Mouse (Mus musculus): ENCODE data around the gene Gm20388. TPM values are rescaled to one million over a fixed set of nuclear protein-coding genes. Genes with fewer than 3 reads are reported as not detected.
A peak's percentile ranks its signal among the peaks of the same experiment; 100 is the strongest.

Gm20388 gene
- polyA plus RNA-seq, 1 experiment from 2014 or later: not detected

DNA sequence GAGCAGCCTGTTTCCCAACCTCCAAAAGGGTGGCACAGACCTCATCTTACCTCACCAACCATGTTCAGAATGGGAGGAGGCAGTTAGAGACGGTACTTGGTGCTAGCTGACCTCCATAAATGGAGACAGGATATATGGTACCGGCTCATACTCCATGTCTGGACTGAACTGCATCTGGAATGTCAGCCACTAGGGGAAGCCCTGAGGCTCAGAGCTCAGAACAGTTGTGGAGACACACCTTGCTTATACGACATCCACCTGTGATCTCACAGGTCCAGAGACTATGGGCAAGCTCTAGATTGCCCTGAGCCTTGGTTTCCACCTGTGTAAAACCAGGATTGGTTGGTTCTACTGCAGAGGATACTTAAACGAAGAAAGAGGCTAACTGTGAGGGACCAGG is 2164.3 kb downstream of the Gm20388 start:
- no peaks in the 10 kb centered on the region for H3K4me1 ChIP-seq (replicated peaks; ENCODE audit: control insufficient read depth, insufficient read depth)
- H3K27me3 ChIP-seq (ENCODE audit: control insufficient read depth, insufficient read depth, low read length): no peaks in the 10 kb centered on the region
- 64% methylated on average over 4 of the region's 4 CpGs for WGBS
- ATAC-seq (ENCODE audit: low FRiP score, low TSS enrichment) (peak; percentile 7; the same call in 1 of the 2 replicates), DNase-seq (ENCODE audit: low spot score) (no peak)
- H3K9me3 ChIP-seq (ENCODE audit: control insufficient read depth, low read length): no peaks in the 10 kb centered on the region
- TF ChIP-seq EP300 (optimal IDR thresholded peaks at IDR 0.05) (no peak), CTCF (IDR thresholded peaks at IDR 0.05; ENCODE audit: low read depth) (peak; percentile 62)
- no peaks in the 10 kb centered on the region for H3K36me3 ChIP-seq (ENCODE audit: control insufficient read depth, insufficient read depth, low read length)
- H3K27ac ChIP-seq (replicated peaks): no peak overlapping the region
- H3K9ac ChIP-seq (ENCODE audit: low read length): no peak overlapping the region
- no peak overlapping the region for H3K4me2 ChIP-seq (replicated peaks; ENCODE audit: low read depth)
- H3K4me3 ChIP-seq (ENCODE audit: low read depth, low read length): no peak overlapping the region

DNA sequence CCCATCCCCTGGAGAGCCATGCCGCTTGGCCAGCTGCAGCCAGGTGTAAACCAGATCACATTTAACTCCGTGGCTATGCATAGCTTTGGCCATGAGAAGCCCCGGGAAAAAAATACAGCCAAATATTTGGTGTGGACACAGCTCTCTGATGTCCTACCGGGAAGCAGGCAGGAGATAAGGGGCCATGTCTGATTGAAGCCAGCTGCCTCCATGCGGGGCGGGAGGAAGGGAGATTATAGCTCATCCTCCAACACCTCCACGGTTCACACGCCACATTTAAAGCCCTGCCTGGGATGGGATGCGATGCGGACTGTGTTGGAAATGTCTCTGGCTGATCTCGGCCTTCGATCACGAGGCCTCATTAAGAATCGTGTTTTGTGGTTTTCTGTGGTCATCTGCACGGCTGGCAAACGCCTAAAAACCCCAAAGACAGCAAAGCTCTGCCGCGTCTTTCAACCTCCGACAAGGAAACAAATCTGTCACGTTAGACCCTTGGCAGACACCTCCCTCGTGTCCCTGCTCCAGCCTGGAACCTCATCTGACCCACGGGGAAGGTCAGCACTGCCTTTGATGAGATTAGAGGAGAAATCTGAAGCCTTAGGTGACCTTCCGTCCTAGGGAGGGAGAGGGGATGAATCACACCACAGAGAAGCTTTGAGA is 2165.7 kb downstream of the Gm20388 start:
- H3K27ac ChIP-seq (replicated peaks): no peak overlapping the region
- 39% methylated on average over 23 of the region's 23 CpGs for WGBS

DNA sequence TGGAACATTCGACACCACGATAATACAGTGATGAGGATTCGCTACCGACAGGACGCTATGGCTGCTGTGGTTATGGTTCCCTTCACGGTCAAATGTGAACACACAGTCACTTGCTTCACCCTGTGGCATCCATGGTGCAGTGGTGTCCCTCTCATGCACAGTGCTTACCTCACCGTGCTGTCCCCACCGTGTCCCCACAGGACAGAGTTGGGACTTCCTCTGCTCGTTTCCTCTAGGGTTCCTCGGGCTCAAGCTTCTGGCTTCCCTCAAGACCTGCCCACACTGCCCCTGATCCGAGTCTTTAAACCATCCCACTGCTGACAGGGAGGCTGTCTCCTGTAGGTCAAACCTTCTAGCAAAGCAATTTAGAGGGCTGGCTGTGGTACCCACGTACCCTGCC is 2167.7 kb downstream of the Gm20388 start:
- WGBS: 87% methylated on average over 12 of the region's 12 CpGs

More for the DNA sequence above, 2165.7 kb downstream of the Gm20388 start:
- Histone ChIP-seq H3K4me1 (replicated peaks; ENCODE audit: control insufficient read depth, insufficient read depth) (no peaks in the 10 kb centered on the region), H3K4me3 (ENCODE audit: low read depth, low read length) (no peak overlapping the region), H3K36me3 (ENCODE audit: control insufficient read depth, insufficient read depth, low read length) (no peaks in the 10 kb centered on the region), H3K9ac (ENCODE audit: low read length) (no peak overlapping the region), H3K9me3 (ENCODE audit: control insufficient read depth, low read length) (no peaks in the 10 kb centered on the region), H3K27me3 (ENCODE audit: control insufficient read depth, insufficient read depth, low read length) (no peaks in the 10 kb centered on the region), H3K4me2 (replicated peaks; ENCODE audit: low read depth) (no peak overlapping the region)
- no peak for TF ChIP-seq EP300 (optimal IDR thresholded peaks at IDR 0.05)
- DNase-seq (ENCODE audit: low spot score) (no peak), ATAC-seq (ENCODE audit: low FRiP score, low TSS enrichment) (no peak)

DNA sequence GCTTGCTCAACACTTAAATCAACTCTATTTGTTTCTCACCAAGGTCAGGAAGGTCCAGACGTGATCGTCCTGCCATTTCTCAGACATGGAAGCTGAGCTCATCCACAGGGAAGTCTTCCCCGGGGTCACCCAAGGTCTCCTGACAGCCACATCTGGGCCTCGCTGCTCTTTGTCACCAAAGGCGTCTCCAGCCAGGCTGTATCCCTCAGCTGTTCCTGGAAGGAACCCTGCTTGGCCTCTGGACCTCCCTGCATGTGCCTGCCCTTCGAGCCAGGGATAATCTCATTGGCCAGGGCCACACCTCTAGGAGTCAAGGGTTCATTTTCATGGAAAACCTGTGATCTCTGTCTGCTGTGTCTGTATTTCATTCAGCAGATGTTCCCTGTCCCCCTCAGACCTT is 2168.5 kb downstream of the Gm20388 start:
- Histone ChIP-seq H3K9ac (ENCODE audit: low read length) (no peak overlapping the region), H3K36me3 (ENCODE audit: control insufficient read depth, insufficient read depth, low read length) (no peaks in the 10 kb centered on the region), H3K27ac (replicated peaks) (no peak overlapping the region), H3K4me3 (ENCODE audit: low read depth, low read length) (no peak overlapping the region), H3K4me1 (replicated peaks; ENCODE audit: control insufficient read depth, insufficient read depth) (no peaks in the 10 kb centered on the region), H3K27me3 (ENCODE audit: control insufficient read depth, insufficient read depth, low read length) (no peaks in the 10 kb centered on the region), H3K9me3 (ENCODE audit: control insufficient read depth, low read length) (no peaks in the 10 kb centered on the region), H3K4me2 (replicated peaks; ENCODE audit: low read depth) (no peak overlapping the region)
- peak; percentile 36; the same call in 1 of the 2 replicates for ATAC-seq (ENCODE audit: low FRiP score, low TSS enrichment)
- DNase-seq (ENCODE audit: low spot score): no peak
- WGBS: 47% methylated on average over 6 of the region's 6 CpGs
- TF ChIP-seq CTCF (IDR thresholded peaks at IDR 0.05; ENCODE audit: low read depth) (no peak), EP300 (optimal IDR thresholded peaks at IDR 0.05) (no peak)

More for the DNA sequence above, 2167.7 kb downstream of the Gm20388 start:
- Histone ChIP-seq H3K27ac (replicated peaks) (no peak overlapping the region), H3K9ac (ENCODE audit: low read length) (no peak overlapping the region), H3K36me3 (ENCODE audit: control insufficient read depth, insufficient read depth, low read length) (no peaks in the 10 kb centered on the region), H3K4me2 (replicated peaks; ENCODE audit: low read depth) (no peak overlapping the region), H3K9me3 (ENCODE audit: control insufficient read depth, low read length) (no peaks in the 10 kb centered on the region), H3K27me3 (ENCODE audit: control insufficient read depth, insufficient read depth, low read length) (no peaks in the 10 kb centered on the region), H3K4me3 (ENCODE audit: low read depth, low read length) (no peak overlapping the region), H3K4me1 (replicated peaks; ENCODE audit: control insufficient read depth, insufficient read depth) (no peaks in the 10 kb centered on the region)
- no peak for DNase-seq (ENCODE audit: low spot score)
- no peak for ATAC-seq (ENCODE audit: low FRiP score, low TSS enrichment)
- TF ChIP-seq CTCF (IDR thresholded peaks at IDR 0.05; ENCODE audit: low read depth) (no peak), EP300 (optimal IDR thresholded peaks at IDR 0.05) (no peak)

DNA sequence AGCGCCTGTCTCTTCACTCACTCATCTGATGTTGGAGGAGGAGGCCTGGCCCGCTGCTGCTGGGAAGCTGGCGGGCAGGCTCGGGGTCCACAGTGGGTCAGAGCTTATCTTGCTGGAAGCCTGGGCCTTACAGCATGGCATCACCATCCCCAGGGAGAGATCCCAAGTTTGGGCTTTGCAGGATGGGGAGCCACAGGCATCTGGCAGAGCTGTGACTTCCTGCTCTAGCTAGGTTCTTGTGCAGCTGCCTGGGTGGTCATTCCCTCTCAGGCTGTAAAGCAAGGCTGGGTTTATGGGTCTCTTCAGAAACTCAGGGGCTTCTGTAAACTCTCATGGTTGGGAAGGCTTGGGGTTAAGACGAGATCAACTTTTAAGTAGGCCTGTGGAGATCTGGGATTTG is 2169.7 kb downstream of the Gm20388 start:
- TF ChIP-seq EP300 (optimal IDR thresholded peaks at IDR 0.05) (no peak), CTCF (IDR thresholded peaks at IDR 0.05; ENCODE audit: low read depth) (no peak)
- Histone ChIP-seq H3K36me3 (ENCODE audit: control insufficient read depth, insufficient read depth, low read length) (no peaks in the 10 kb centered on the region), H3K27me3 (ENCODE audit: control insufficient read depth, insufficient read depth, low read length) (no peaks in the 10 kb centered on the region), H3K27ac (replicated peaks) (no peak overlapping the region), H3K4me2 (replicated peaks; ENCODE audit: low read depth) (no peak overlapping the region), H3K9me3 (ENCODE audit: control insufficient read depth, low read length) (no peaks in the 10 kb centered on the region), H3K4me1 (replicated peaks; ENCODE audit: control insufficient read depth, insufficient read depth) (no peaks in the 10 kb centered on the region), H3K4me3 (ENCODE audit: low read depth, low read length) (no peak overlapping the region), H3K9ac (ENCODE audit: low read length) (no peak overlapping the region; the same call in 1 of the 2 replicates)
- DNase-seq (ENCODE audit: low spot score): no peak
- WGBS: 38% methylated on average over 5 of the region's 5 CpGs
- ATAC-seq (ENCODE audit: low FRiP score, low TSS enrichment): no peak

DNA sequence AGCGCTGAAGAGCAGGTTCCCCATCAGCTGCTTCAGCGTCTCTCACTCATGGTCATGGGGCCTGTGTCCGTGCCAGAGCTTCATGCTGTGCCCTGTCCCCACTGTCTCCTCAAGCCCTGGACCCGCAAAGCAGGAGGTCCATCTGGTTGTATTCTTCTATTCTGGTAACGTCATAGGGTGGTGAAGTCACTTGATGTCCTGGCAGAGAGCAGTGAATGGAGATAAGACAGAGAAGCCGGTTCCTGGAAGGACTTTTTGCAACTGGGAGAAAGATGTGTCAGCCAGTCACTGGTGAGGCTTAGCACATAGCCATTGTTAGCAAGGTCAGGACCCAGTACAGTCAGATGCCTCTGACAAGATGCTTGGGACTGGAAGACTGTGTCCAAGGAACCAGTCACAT is 2172.8 kb downstream of the Gm20388 start:
- Histone ChIP-seq H3K9ac (ENCODE audit: low read length) (no peak overlapping the region), H3K4me1 (replicated peaks; ENCODE audit: control insufficient read depth, insufficient read depth) (no peaks in the 10 kb centered on the region), H3K4me2 (replicated peaks; ENCODE audit: low read depth) (no peak overlapping the region), H3K27ac (replicated peaks) (no peak overlapping the region), H3K4me3 (ENCODE audit: low read depth, low read length) (no peak overlapping the region), H3K27me3 (ENCODE audit: control insufficient read depth, insufficient read depth, low read length) (no peaks in the 10 kb centered on the region), H3K9me3 (ENCODE audit: control insufficient read depth, low read length) (no peaks in the 10 kb centered on the region), H3K36me3 (ENCODE audit: control insufficient read depth, insufficient read depth, low read length) (no peaks in the 10 kb centered on the region)
- ATAC-seq (ENCODE audit: low FRiP score, low TSS enrichment) (no peak), DNase-seq (ENCODE audit: low spot score) (no peak)
- no peak for TF ChIP-seq EP300 (optimal IDR thresholded peaks at IDR 0.05)
- TF ChIP-seq CTCF (IDR thresholded peaks at IDR 0.05; ENCODE audit: low read depth): no peak
- 84% methylated on average over 6 of the region's 6 CpGs for WGBS
